Mouse (Mus musculus): ENCODE measurements at regions not wholly inside any gene's neighbourhood (a gene's known extent, or its start where the extent isn't known, plus 50 kb on each side); places are given as distances from the start of the nearest gene placed in this dataset.
"Not testable (repeated sequence)": the region's sequence is repeated elsewhere in the genome, so short reads cannot be mapped to it uniquely, and the experiment has no call there.

DNA sequence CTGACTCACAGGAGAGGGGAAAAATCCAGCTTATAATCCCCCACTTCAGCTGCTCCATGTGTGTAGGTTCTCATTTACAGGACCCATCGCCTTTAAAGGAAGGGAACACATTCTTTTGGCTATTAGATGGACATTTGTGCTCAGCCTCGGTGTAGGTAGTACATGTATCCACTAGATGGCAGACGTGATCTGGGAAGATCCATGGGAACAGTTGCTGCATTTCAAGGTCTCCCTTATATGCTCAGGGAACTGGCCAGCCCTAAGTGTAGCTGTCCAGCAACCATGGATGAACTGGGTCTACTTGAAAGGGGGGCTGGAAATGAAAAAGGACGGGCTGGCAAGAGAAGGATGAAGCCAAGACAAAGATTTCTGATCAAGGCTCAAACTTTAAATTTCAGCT is 124.0 kb downstream of the Akain1 start:
- peak; percentile 55 for DNase-seq (ENCODE audit: low read depth, low spot score)

DNA sequence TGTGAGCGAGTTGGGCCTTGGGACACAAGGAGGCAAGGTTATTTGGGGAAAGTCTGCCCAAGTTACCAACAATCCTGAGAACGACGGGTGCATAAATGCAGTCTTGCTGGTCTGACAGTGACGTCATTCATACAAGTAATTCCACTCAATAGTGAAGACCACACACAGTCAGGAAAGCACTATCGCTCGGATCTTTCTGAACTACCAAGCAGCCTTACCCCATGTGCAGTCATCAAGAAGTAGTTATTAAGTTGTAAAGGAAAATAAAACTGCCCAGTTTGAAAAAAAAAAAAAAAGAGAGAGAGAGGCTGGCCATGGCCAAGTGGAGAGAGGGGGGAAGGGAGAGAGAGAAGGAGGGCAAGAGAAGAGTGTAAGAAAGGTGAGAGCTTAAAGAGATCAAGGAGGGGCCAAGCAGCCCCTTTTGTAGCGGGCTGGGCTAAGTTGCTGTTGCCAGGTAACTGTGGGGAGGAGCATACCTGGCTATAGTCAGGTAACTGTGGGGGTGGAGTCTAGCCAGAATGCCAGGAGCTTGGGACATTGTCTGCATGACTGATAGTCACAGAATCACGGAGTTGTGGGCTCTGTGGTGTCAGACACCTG is 132.0 kb downstream of the Akain1 start:
- not testable (repeated sequence) for DNase-seq (ENCODE audit: low read depth, low spot score)

DNA sequence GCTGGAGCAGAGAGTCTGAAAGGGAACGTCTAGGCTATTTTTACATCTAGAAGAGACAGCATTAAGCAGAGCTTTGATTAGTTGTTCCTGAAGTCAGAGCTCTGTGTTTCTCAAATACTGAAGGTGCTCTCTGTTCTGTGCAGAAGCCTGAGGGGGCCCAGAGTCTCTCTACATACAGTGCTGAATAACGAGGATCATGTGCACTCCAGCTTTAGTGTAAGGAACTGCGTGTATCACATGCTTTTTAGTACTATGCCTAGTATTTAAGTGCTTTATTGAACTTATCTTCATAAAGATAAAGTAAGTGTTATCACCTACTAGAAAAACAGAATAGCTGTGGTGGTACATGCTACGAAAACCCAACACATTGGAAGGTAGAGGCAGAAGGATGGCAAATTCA is 151.4 kb downstream of the Akain1 start:
- no peak for DNase-seq (ENCODE audit: low read depth, low spot score)

DNA sequence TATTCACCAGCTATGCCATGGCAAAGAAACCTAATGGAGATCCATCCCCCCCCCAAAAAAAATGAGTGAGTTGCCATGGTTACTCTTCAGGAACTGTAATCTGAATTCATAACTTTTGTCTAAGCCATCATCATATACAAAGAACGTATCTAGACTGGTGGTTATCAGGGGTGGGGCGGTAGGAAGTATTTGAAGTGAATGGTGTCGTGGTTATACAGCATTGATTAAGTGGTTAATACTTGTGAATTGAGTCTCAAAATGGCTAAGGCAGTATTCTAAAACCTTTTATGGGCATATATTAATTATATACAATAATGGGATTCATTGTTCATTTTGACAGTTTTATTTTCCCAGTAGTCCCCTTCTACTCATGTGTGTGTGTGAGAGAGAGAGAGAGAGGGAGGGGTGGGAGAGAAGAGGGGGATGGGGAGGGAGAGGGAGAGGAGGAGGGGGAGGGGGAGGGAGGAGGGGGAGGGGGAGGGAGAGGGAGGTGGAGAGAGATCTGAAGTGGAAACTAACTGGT is 158.7 kb downstream of the Akain1 start:
- no peak for DNase-seq (ENCODE audit: low read depth, low spot score)

DNA sequence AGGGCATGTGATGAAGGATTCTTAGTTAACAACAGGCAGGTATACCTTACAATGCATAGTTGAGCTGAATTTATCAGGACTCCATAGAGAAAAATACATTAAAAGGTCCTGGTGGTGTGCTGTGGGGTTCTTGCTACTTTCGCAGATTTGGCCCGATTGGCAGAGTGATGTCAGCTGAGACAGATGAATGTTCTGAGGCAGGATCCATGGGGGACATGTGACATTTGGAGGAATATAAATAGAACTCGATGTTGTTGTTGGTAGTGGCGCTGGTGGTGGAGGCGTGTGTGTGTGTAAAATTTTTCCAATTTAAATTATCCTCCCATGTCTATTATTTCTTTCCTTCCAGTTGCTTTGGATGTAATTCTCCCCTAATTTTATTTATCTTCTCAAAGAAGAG is 159.3 kb downstream of the Akain1 start:
- no peak for DNase-seq (ENCODE audit: low read depth, low spot score)

DNA sequence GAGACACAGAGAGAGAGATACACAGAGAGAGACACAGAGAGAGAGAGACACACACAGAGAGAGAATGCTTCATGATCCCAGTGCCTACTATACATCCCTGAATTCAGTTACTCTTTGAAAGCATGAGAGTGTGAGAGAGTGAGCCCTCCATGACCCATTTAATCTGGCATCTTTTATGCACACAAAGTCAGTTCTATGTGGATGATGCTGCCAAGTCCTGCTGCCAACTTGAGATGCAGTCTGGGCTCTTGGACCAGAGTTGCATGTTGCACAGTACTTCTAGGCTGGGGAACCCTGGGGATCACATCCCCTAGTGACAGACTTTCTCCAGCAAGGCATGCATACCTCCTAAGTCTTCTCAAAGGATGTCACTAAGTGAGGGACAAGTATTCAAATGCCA is 164.5 kb downstream of the Akain1 start:
- no peak for DNase-seq (ENCODE audit: low read depth, low spot score)

DNA sequence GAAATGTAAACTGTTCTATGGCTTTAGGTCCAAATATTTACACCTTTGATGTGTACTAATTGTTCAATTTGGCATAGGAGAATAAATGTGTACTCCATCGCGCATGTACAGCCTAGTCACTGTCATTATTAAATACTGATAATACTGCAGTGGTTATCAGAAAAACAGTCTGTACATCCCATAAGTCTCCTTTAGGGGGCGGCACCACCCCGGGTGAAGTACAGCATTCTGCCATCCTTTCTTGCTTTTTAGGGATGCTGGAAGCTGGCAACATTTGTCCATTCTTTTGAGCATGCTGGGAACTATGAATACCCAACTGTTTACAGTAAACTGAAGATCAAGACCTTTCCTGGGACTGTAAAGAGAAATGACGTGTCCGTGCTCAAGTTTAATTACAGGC is 165.6 kb downstream of the Akain1 start:
- DNase-seq (ENCODE audit: low read depth, low spot score): peak; percentile 40

DNA sequence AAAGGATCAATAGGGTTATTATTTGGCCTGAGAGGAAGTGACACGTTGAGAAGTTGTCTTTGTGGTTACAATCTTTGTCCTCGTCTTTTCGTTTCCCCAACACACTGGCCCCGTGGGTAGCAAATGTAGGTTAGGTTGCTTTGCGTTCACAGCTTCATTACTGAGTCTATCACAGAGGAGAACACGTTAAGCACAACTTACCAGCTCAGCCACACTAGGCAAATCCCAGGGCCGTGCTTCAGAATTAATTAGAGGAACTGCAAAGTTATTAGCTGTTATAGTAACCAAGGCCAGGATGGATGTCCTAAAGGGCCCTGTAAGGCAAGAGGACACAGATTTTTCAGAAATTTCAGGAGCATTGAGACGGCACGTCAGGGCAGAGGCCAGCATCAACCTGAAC is 166.3 kb downstream of the Akain1 start:
- no peak for DNase-seq (ENCODE audit: low read depth, low spot score)

DNA sequence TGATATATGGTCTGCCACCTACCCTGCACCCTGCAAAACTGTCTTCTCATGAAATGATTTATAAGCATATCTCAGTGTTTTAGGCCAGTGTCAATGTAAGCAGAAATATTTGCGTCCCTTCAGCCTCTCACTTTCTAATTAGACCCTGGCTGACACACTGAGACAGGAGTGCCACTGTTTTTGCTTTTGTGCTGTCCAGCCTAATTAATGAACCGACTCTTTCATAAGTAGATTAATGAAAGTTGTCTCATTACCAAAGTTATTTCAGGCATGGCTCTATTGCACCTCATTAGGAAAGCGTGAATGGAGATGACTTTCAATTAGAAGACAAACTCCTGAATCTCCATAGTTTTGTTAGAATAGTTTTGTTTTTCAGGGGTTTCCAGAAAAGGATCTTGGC is 192.3 kb downstream of the Akain1 start:
- DNase-seq (ENCODE audit: low read depth, low spot score): no peak

DNA sequence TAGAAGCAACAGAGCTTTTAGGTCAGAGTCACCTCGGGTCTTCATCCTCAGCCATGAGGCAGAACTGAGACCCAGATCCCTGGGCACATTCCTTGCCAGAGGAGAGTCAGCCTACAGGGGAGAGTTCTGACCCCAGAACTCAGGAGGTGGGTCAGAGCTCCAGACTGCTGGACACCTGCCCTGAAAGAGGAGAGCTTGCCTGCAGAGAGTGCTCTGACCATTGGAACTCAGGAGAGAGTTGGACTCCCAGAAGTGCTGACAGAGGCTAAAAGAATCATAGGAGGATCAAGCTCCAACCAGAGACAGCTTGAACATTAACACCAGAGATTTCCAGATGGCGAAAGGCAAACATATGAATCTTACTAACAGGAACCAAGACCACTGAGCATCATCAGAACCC is 211.4 kb downstream of the Akain1 start:
- not testable (repeated sequence) for DNase-seq (ENCODE audit: low read depth, low spot score)

DNA sequence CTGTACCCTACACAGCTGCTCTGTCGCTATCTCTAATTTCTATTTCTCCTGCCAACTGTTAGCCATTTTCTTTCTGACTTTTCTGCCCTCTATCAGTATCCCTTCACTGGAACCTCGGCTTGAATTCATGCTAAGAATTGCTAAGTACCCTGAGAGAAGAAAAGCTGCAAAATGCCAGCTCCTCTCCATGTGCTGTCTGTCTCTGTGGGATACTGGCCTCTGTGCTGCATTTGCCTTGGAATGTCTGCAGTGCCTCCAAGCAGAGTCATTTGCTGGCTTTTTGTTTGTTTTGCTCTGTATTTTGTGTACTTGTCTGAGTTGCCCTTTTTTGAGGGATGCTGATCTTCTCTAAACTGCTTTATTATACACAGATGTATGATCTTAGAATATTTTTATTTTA is 215.5 kb downstream of the Akain1 start:
- DNase-seq (ENCODE audit: low read depth, low spot score): no peak

DNA sequence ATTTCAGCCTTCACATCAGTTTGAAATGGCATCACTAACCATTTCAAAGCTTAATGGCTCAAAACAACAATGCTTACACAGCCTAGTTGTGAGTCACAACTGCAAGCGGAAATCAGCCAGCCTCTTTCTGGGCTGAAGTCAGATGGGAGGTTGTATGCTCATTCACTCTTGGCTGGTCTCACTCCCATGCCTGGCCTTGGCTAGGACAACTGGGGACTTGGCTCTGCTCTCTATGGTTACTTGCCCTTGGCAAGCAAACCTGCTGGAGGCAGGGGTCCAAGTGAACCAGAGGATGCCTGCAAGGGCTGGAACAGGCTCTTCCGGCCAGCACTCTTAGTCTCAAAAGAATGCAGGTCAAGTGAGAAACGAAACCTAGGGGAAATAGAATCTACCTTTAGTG is 233.4 kb downstream of the Akain1 start:
- no peak for DNase-seq (ENCODE audit: low read depth, low spot score)

DNA sequence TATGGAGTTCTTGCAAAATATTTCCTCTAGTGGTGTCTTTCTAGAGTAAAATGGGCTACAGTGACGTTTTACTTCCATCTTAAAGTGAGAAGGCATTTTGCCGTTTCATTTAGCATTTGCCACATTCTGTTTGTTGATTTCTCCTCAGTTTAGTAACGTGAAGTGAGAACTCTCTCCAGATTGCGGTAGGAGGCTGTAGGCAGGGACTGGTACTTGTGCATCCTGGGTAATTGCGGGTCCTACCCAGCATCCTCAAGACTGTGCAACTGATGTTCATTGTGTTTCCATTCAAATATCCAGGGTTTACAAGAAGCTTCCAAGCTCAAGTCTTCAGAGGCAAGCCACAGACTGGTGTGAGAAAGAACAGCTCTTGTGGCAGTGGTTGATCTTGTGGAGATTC is 244.0 kb downstream of the Akain1 start:
- DNase-seq (ENCODE audit: low read depth, low spot score): no peak

DNA sequence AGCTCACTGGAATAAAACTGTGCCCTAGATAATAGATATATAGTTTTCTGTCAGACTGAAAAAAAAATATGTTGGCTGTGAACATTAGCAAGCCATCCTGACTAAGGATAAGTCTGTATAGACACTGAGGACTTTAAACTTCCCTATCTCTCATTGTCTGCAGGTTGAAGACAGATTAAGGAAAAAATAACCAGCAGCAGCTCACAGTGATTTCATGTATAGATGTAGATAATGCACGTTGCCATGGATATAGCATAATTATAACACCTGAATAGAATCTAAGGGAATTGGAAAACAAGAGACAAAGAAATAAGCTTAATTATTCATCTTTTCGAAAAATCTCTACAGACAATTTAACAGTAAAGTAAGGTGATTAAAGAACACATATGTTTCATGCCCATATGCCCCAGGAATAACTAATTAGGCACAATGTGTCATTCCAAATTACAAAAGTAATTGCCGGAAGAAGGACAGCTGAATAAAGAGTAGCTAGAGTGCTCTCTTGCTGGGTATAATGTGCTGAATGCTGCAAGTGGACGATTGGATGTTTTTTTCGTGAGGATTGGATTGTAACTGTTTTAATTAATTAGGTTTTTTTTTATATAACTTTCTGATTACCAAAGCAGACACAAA is 246.6 kb downstream of the Akain1 start:
- DNase-seq (ENCODE audit: low read depth, low spot score): no peak

DNA sequence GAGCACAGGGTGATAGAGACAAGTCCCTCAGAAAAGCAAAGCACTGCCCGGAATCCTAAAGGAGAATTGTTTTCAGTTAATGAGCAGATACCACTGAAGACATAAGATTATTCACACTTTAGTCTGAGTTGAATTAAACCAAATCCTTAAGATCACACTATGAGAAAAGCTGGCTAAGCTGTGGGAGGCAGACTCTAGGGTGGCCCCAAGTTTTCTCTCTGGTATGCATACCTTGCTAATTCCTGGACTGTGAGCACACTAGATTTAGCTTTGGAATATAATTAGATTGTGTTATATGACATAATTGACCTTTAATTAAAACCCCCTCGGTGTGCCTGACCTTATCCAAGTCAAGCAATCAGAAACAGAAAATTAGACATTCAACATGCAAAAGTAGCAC is 247.3 kb downstream of the Akain1 start:
- DNase-seq (ENCODE audit: low read depth, low spot score): no peak

DNA sequence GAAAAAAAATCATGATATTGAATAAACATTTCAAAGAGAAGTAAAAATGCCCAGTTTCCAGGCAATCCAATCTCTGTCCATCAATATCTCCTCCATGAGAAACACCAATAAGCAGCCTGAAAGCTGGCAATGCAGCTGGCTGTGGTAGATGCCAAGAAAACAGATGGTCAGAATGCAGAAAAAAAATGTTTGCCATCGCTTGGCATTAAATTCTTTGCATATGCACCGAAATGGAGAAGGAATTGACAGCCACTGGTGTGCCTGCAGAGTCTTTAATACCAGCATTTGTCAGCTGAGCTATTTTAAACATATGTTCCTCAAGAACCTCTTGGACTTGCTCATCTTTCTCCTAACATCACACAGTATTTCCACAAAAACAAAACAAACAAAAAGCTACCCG is 256.2 kb downstream of the Akain1 start:
- DNase-seq (ENCODE audit: low read depth, low spot score): no peak

DNA sequence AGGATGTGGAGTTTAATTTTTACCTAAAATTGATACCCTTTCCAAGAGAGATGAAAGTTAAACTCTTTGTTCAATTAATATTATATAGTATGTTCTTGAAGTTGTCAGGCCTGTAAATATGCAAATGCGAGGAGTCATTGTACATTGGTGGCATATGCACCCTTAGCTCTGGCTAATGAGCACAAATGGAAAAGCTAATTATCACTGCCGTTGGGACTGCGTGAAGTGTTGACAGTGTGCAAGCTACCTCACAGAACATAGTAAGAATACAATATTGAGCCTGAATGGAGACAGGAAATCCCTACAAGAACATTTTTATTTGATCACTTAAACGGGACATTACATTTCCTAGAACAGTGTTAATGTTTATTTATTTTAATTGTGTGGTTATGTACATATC is 241.5 kb upstream of the Dlgap1 start:
- DNase-seq (ENCODE audit: low read depth, low spot score): no peak

DNA sequence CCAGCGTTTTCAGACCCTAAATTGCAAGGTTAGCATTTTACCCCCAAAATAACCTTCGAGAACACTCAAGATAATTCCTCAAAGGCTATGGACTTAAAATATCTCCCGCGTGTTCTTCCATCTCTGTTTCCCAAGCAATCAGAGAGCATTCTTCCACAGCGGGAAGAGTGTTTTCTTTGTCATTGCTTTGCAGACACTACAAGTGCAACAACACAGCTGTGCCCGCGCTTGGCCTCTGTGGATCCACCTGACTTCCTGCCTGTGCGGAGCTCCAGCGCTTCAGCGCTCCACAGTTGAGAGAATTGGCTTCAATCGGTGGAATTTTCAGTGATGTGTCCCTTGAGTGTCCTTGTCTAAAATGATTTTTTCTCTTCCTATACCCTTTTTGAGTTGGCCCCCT is 235.9 kb upstream of the Dlgap1 start:
- no peak for DNase-seq (ENCODE audit: low read depth, low spot score)

DNA sequence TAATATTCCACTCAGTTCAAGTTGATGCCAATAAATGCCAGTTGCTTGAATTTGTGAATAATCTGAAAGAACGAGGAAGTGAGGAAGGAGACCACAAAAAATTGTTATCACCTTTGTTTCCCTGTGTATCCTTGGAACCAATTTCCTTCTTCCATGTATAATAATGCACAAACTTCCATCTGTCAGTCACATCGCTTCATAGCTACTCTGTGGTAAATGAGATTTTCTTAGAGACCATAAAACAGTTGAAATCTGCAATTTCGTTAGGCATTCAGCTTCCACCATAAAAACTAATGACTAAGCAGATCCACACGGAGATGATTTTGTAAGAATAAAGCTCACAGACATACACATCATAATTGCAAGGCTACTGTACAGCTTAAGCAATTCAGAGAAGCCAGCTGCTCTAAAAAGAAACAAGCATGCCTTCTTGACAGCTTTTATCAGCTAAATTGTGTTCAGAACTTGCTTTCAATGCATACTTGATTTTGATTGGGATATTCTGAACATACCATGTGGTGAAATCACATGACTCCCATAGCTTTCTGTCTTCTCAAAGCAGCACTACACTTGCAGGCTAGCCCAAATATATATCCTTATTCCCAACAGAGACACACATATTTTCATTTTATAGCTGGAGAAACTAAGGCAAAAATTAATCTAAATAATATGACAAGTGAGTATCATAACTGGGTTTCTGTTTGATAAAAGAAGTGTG is 232.3 kb upstream of the Dlgap1 start:
- no peak for DNase-seq (ENCODE audit: low read depth, low spot score)

DNA sequence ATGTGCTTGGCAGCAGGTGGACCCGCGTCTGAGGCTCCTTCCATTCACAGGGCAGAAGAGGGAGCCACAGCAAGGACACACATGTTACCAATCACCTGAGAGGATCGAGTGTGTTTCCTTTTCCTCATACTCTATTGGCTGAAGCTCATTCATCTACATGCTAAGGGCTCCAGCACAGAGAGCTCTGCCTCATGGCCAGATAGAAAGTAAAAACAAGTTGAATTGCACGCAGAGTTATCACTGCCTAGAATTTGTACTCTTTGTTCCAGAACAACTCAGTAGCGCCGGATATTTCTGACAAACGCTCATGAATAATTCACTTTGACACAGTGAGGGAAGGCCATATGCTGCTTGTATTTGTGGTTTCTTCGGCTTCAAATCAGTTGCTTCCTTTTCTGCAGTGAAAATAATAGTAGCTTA is 199.9 kb upstream of the Dlgap1 start:
- DNase-seq (ENCODE audit: low read depth, low spot score): no peak

DNA sequence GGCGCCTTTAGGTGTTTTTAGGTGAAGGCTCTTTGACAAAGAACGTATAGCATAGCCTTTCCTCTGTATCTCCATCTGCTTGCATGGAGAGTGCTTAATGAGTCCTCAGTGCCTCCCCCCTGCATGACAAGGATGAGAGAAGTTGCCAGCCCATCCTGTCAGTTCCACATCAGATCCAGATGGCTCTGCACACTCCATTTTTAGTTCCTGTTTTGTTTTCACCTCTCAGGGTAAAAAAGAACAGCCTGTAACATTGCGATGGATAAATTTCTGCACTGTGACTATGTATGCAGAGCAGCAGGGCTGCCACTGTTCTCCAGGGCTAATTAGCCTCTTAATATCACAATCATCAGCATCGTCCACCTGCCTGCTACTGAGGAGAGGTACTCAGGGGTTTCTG is 198.8 kb upstream of the Dlgap1 start:
- no peak for DNase-seq (ENCODE audit: low read depth, low spot score)

DNA sequence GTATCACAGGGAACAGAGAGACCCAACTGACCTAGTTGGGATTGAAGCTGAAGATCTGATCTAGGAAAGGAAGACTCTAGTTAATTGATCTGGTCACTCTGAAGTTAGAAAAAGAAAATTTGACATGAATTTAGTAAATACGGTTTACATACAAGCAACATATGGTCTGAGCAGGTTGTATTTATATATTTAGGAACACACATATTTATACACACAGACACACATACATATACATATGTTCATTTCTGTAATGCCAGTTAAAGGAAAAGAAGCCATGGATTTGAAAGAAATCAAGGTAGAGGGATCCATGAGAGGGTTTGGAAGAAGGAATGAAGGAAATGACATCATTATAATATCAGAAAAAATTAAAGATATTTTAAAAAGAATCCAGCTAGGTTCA is 187.7 kb upstream of the Dlgap1 start:
- no peak for DNase-seq (ENCODE audit: low read depth, low spot score)

DNA sequence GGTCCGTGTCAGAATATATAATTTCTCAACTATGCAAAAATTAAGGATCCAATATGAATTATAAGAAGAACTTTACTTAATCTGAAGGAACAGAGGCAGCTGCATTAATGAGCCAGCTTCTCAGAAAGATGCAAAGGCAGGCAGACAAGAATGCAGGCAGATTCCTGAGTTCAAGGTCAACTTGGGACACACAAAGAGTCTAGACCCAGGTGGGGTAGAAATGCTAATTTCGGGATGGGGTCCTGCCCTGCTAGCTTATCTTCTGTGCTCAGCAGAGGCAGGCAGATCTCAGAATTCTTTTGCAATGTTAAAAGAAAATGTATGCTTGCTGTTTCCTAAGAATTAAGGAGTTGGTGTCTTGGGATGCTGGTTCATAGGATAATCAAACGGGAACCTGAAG is 181.9 kb upstream of the Dlgap1 start:
- peak; percentile 95 for DNase-seq (ENCODE audit: low read depth, low spot score)
